Mouse (Mus musculus): ENCODE results near the gene Gm38392. TPM values are rescaled to one million over a fixed set of nuclear protein-coding genes. Genes with fewer than 3 reads are reported as not detected.

Gm38392 gene
- not detected in 2 replicates for polyA plus RNA-seq (2012; rRNA removed)

GRCm38 (mm10) chr3:88287110-88287509, at the start of gene Gm38392:
Gm38392 (minus strand) TSS chr3:88287210.

GRCm38 (mm10) chr3:88336058-88337013, 49.3 kb upstream of the Gm38392 start, which contains the start of the genes Tmem79 and Smg5:
Tmem79 (minus strand) TSS chr3:88336148.
Smg5 (plus strand) TSS chr3:88336260.

DNA sequence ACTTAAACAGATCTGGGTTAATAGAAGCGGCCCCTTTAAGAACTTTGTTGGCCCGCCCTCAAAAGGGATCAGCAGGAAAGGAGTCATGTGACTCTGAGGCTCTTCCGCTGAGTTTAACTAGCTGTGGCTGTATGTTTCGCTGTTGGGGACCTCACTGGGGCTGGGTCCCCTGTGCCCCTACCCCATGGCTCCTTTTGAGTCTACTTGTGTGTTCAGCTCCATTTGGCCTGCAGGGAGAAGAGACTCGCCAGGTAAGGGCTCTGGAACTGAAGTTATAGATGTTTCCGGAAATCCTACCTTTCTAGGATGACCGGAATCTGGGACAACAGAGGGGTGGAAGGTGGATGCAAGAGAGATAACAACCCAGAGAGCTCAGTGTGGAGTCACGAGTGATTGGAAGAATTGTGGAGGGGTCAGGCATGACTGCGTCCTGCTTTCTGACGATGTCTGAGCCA, 38.0 kb upstream of the Gm38392 start, which contains the start of gene Glmp:
Gene Glmp, plus strand, starts transcription at position 73 of the 455 bp plus-strand sequence.

DNA sequence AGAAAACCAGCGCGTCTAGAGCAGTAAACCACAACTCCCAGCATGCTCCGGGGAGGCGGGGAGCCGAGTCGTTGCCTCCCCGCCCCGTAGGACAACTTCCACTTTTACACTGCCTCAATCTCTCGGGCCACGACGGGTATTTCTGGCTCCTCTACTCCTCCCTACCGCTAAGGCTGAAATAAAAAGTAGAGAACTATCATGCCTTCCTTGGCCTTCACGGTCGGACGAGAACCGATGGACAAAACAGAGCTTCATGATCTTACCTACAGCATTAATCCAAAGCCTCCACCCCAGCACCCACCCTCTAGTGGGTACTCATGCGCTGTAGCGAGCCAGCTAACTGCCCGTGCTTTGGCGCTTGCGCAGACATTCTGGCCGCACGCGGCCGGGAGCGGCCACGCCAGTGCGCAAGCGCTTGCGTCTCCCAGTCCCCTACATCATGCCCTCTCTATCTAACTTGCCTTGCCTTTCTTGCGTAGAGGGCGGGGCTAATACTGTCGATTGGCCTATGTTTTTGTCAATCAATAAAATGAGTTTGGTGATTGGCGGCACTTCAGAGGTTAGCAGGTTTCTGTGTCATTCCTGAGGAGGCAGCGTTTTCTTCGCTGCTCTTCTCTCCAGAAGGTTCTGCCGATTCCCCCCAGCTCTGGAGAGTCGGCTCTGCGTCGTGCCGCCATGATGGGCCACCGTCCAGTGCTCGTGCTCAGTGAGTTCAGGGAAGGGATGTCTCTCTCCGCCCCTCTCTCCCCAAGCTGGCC, 9.7 kb upstream of the Gm38392 start, which contains the start of the genes Tsacc and Cct3:
Gene Tsacc, minus strand, starts transcription at position 439 of the 758 bp plus-strand sequence.
Gene Cct3, plus strand, starts transcription at position 556 of the 758 bp plus-strand sequence.

GRCm38 (mm10) chr3:88254268-88254926, 32.6 kb downstream of the Gm38392 start, which contains the start of gene Rhbg:
Rhbg (minus strand) TSS chr3:88254709.

Other genes starting within 250 kb of the Gm38392 start
- 1.7 and 2.1 TPM in 2 replicates for gene Gpatch4, start 244.1 kb downstream of the Gm38392 start, polyA plus RNA-seq (2012; rRNA removed)
- 37.1 and 38.2 TPM in 2 replicates for gene Naxe, start 228.7 kb downstream of the Gm38392 start, polyA plus RNA-seq (2012; rRNA removed)
- gene Ttc24, start 208.9 kb downstream of the Gm38392 start, polyA plus RNA-seq (2012; rRNA removed), result not detected in 2 replicates
- gene Iqgap3, start 205.2 kb downstream of the Gm38392 start, polyA plus RNA-seq (2012; rRNA removed), result 4.7 and 5.7 TPM in 2 replicates
- gene Mef2d, start 144.8 kb downstream of the Gm38392 start, polyA plus RNA-seq (2012; rRNA removed), result 50.8 and 55.8 TPM in 2 replicates
- gene Rhbg, start 32.5 kb downstream of the Gm38392 start, polyA plus RNA-seq (2012; rRNA removed), result 7.9 and 9.9 TPM in 2 replicates
- gene Tsacc, start 9.8 kb upstream of the Gm38392 start, polyA plus RNA-seq (2012; rRNA removed), result 0.30 and 1.5 TPM in 2 replicates
- gene Cct3, start 9.9 kb upstream of the Gm38392 start, polyA plus RNA-seq (2012; rRNA removed), result 37.5 and 42.1 TPM in 2 replicates
- 97.7 and 101 TPM in 2 replicates for gene Glmp, start 37.8 kb upstream of the Gm38392 start, polyA plus RNA-seq (2012; rRNA removed)
- 40.7 and 48.8 TPM in 2 replicates for gene Tmem79, start 48.9 kb upstream of the Gm38392 start, polyA plus RNA-seq (2012; rRNA removed)
- 42.3 and 43.1 TPM in 2 replicates for gene Smg5, start 49.0 kb upstream of the Gm38392 start, polyA plus RNA-seq (2012; rRNA removed)
- gene Paqr6, start 77.4 kb upstream of the Gm38392 start, polyA plus RNA-seq (2012; rRNA removed), result 8.0 and 8.7 TPM in 2 replicates
- 46.2 and 131 TPM in 2 replicates for gene Bglap3, start 85.5 kb upstream of the Gm38392 start, polyA plus RNA-seq (2012; rRNA removed)
- gene Bglap2, start 91.5 kb upstream of the Gm38392 start, polyA plus RNA-seq (2012; rRNA removed), result 3.0 and 4.0 TPM in 2 replicates
- 1.2 TPM in 1 of 2 replicates, not detected in the other for gene Bglap, start 97.3 kb upstream of the Gm38392 start, polyA plus RNA-seq (2012; rRNA removed)
- 41.6 and 46.6 TPM in 2 replicates for gene Pmf1, start 123.1 kb upstream of the Gm38392 start, polyA plus RNA-seq (2012; rRNA removed)
- 9.1 and 9.2 TPM in 2 replicates for gene Slc25a44, start 137.9 kb upstream of the Gm38392 start, polyA plus RNA-seq (2012; rRNA removed)
- 63.2 and 71.8 TPM in 2 replicates for gene Sema4a, start 174.0 kb upstream of the Gm38392 start, polyA plus RNA-seq (2012; rRNA removed)
- gene Lmna, start 222.7 kb upstream of the Gm38392 start, polyA plus RNA-seq (2012; rRNA removed), result 280 and 417 TPM in 2 replicates
- 0.32 and 0.44 TPM in 2 replicates for gene Mex3a, start 245.2 kb upstream of the Gm38392 start, polyA plus RNA-seq (2012; rRNA removed)

All from stomach, adult 2 months (tissue).